Mouse (Mus musculus): ENCODE measurements around the gene Grin2d. TPM values are rescaled to one million over a fixed set of nuclear protein-coding genes. Genes with fewer than 3 reads are reported as not detected.

Grin2d gene
- polyA plus RNA-seq, 1 experiment, result 0.43 TPM

DNA sequence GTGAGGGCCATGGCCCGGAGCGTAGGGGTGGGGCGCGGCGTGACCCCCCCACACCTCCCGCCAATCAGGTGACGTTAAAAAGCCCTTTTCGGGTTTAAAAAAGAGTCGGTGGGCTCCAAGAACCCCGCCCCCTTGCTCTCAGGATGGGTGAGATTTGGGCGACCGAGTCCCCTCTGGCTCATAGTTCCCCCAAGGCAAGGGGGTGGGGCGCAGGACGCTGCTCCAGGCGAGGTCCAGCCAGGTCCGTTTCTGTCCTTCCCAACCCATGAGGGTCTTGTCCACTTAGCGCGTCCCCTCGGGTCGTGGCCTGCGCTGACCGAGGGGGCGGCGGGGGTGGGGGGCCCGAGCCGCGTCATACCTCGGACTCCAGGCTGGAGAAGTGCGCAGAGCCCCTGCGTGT lies 45.8 kb downstream of the Grin2d start:
- H3K9me3 ChIP-seq (replicated peaks; ENCODE audit: control insufficient read depth, insufficient read depth, low read length, poor library complexity, severe bottlenecking), result no peaks in the 10 kb centered on the region
- no peak for TF ChIP-seq CTCF (IDR thresholded peaks at IDR 0.05; ENCODE audit: low read depth, low read length)
- no peak for TF ChIP-seq POLR2A (IDR thresholded peaks at IDR 0.05; ENCODE audit: insufficient read depth, low read length)
- TF ChIP-seq EP300 (IDR thresholded peaks at IDR 0.05; ENCODE audit: insufficient read depth, low read depth, low read length), result no peak
- H3K4me1 ChIP-seq (ENCODE audit: control insufficient read depth, insufficient read depth, low read length), result no peaks in the 10 kb centered on the region
- peak overlapping the region; percentile 72 for H3K4me3 ChIP-seq (ENCODE audit: low read depth, low read length)
- peaks cover 14% of the 10 kb centered on the region for H3K27me3 ChIP-seq (ENCODE audit: control insufficient read depth, insufficient read depth, low read length, poor library complexity, severe bottlenecking)
- H3K36me3 ChIP-seq (ENCODE audit: control insufficient read depth, insufficient read depth, low read length, poor library complexity, severe bottlenecking), result peaks cover 17% of the 10 kb centered on the region
- H3K9ac ChIP-seq (ENCODE audit: low read depth, poor library complexity, severe bottlenecking), result peak overlapping the region; percentile 83
- no peak overlapping the region for H3K27ac ChIP-seq (ENCODE audit: insufficient read depth, low read length)

- H3K36me3 ChIP-seq (ENCODE audit: control insufficient read depth, insufficient read depth, low read length, poor library complexity, severe bottlenecking), result peaks cover 29% of the 10 kb centered on the region
- H3K27me3 ChIP-seq (ENCODE audit: control insufficient read depth, insufficient read depth, low read length, poor library complexity, severe bottlenecking), result peaks cover 14% of the 10 kb centered on the region
- H3K4me1 ChIP-seq (ENCODE audit: control insufficient read depth, insufficient read depth, low read length), result no peaks in the 10 kb centered on the region
- H3K9ac ChIP-seq (ENCODE audit: low read depth, poor library complexity, severe bottlenecking), result peak overlapping the region; percentile 64
- H3K4me3 ChIP-seq (ENCODE audit: low read depth, low read length), result peak overlapping the region; percentile 91; the same call in 1 of the 2 replicates
- no peaks in the 10 kb centered on the region for H3K9me3 ChIP-seq (replicated peaks; ENCODE audit: control insufficient read depth, insufficient read depth, low read length, poor library complexity, severe bottlenecking)
- H3K27ac ChIP-seq (ENCODE audit: insufficient read depth, low read length), result no peak overlapping the region
- no peak for TF ChIP-seq CTCF (IDR thresholded peaks at IDR 0.05; ENCODE audit: low read depth, low read length)
- no peak for TF ChIP-seq POLR2A (IDR thresholded peaks at IDR 0.05; ENCODE audit: insufficient read depth, low read length)
- TF ChIP-seq EP300 (IDR thresholded peaks at IDR 0.05; ENCODE audit: insufficient read depth, low read depth, low read length), result no peak
These were observed 47.1 kb downstream of the Grin2d start for GRCm38 (mm10) chr7:45831128-45831525.

DNA sequence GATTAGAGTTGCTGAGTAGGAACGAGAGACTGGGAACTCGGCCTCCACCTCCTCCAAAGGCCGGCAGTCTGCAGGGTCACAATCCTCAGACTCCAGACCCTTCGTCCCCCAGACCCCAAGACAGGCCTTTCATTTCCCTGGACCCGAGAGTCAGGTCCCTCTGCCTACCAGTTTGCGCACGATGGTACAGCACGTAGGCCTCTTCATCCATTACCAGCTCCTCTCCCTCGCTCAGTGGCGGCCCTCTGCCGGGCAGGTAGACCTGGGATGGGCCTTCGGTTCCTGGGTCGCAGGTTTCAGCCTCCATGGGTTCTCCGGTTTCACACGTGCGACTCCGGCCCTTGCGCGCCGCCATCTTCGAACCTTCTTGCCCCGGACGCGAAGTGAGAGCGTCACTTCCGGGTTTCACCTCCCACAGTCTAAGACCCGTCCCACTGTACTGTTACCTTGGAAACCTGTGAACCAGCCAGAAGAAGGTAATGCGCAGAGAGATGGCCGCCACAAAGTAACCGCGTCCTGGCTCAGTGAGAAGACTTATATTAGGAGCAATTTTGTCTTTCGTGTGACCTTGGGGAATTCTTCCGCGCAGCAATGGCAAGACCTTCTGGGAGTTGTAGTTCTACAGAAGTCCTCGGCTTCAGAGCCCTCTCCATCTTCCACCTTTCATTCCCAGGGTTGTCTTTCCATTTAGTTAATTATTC lies 47.6 kb downstream of the Grin2d start, which contains the start of gene Grwd1:
Grwd1 (minus strand) TSS at position 518 of the 701 bp plus-strand sequence.
- Histone ChIP-seq H3K9ac (ENCODE audit: low read depth, poor library complexity, severe bottlenecking) (peak within 1 kb of the TSS; percentile 64), H3K4me1 (ENCODE audit: control insufficient read depth, insufficient read depth, low read length) (no peaks in the 10 kb centered on the region), H3K9me3 (replicated peaks; ENCODE audit: control insufficient read depth, insufficient read depth, low read length, poor library complexity, severe bottlenecking) (no peaks in the 10 kb centered on the region), H3K27ac (ENCODE audit: insufficient read depth, low read length) (no peak within 1 kb of the TSS), H3K4me3 (ENCODE audit: low read depth, low read length) (peak within 1 kb of the TSS; percentile 91), H3K27me3 (ENCODE audit: control insufficient read depth, insufficient read depth, low read length, poor library complexity, severe bottlenecking) (peaks cover 14% of the 10 kb centered on the region), H3K36me3 (ENCODE audit: control insufficient read depth, insufficient read depth, low read length, poor library complexity, severe bottlenecking) (peaks cover 34% of the 10 kb centered on the region)
- TF ChIP-seq EP300 (IDR thresholded peaks at IDR 0.05; ENCODE audit: insufficient read depth, low read depth, low read length) (no peak), POLR2A (IDR thresholded peaks at IDR 0.05; ENCODE audit: insufficient read depth, low read length) (no peak), CTCF (IDR thresholded peaks at IDR 0.05; ENCODE audit: low read depth, low read length) (no peak)

- no peak for TF ChIP-seq EP300 (IDR thresholded peaks at IDR 0.05; ENCODE audit: insufficient read depth, low read depth, low read length)
- TF ChIP-seq CTCF (IDR thresholded peaks at IDR 0.05; ENCODE audit: low read depth, low read length), result no peak
- no peak for TF ChIP-seq POLR2A (IDR thresholded peaks at IDR 0.05; ENCODE audit: insufficient read depth, low read length)
- Histone ChIP-seq H3K27ac (ENCODE audit: insufficient read depth, low read length) (no peak overlapping the region), H3K4me3 (ENCODE audit: low read depth, low read length) (no peak overlapping the region), H3K9ac (ENCODE audit: low read depth, poor library complexity, severe bottlenecking) (no peak overlapping the region), H3K36me3 (ENCODE audit: control insufficient read depth, insufficient read depth, low read length, poor library complexity, severe bottlenecking) (peaks cover 48% of the 10 kb centered on the region), H3K4me1 (ENCODE audit: control insufficient read depth, insufficient read depth, low read length) (no peaks in the 10 kb centered on the region), H3K27me3 (ENCODE audit: control insufficient read depth, insufficient read depth, low read length, poor library complexity, severe bottlenecking) (no peaks in the 10 kb centered on the region), H3K9me3 (replicated peaks; ENCODE audit: control insufficient read depth, insufficient read depth, low read length, poor library complexity, severe bottlenecking) (no peaks in the 10 kb centered on the region)
These were observed 51.5 kb downstream of the Grin2d start for GRCm38 (mm10) chr7:45826631-45827030.

DNA sequence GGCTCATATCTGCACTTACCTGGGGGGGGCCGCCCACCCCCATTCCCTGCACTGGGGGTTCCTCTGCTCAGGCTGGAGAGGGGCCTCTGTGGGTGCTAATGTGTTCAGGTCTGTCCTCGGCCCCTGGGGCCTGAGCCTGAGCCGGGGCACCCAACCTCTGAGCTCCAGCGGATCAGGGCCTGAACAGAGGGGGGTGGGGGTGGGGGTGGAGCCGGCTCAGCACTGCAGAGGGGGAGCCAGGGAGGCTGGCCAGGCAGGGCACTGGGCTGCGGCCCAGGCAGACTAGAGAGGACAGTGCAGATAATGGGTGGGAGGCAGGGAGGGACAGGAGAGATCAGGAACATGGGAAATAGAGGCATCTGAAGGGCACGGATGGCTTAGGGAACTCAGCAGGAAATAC lies 53.6 kb downstream of the Grin2d start, which contains the start of gene Kcnj14:
Kcnj14 (minus strand) TSS at position 185 of the 400 bp plus-strand sequence.
- no peak within 1 kb of the TSS for H3K4me3 ChIP-seq (ENCODE audit: low read depth, low read length)
- H3K36me3 ChIP-seq (ENCODE audit: control insufficient read depth, insufficient read depth, low read length, poor library complexity, severe bottlenecking), result peaks cover 48% of the 10 kb centered on the region
- no peaks in the 10 kb centered on the region for H3K9me3 ChIP-seq (replicated peaks; ENCODE audit: control insufficient read depth, insufficient read depth, low read length, poor library complexity, severe bottlenecking)
- H3K9ac ChIP-seq (ENCODE audit: low read depth, poor library complexity, severe bottlenecking), result no peak within 1 kb of the TSS
- H3K27me3 ChIP-seq (ENCODE audit: control insufficient read depth, insufficient read depth, low read length, poor library complexity, severe bottlenecking), result no peaks in the 10 kb centered on the region
- H3K4me1 ChIP-seq (ENCODE audit: control insufficient read depth, insufficient read depth, low read length), result no peaks in the 10 kb centered on the region
- TF ChIP-seq CTCF (IDR thresholded peaks at IDR 0.05; ENCODE audit: low read depth, low read length) (no peak), POLR2A (IDR thresholded peaks at IDR 0.05; ENCODE audit: insufficient read depth, low read length) (no peak), EP300 (IDR thresholded peaks at IDR 0.05; ENCODE audit: insufficient read depth, low read depth, low read length) (no peak)
- no peak within 1 kb of the TSS for H3K27ac ChIP-seq (ENCODE audit: insufficient read depth, low read length)

DNA sequence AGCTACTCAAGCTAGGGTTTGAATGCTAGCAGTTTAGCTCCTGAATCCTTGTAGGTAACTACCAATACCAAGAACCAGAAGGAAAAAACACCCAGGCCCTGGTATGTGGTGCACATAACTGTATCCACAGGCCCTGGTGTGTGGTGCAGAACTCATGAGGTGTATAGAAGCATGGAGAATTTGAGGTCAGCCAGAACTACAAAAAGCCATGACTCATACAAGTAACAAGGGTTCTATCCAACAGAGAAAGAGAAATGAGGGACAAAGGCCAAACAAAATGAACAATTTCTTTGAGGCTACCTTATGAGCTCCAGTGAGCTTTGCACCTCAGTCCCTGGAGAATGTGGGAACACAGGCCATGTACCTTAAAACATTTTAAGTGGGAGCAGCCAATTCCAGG lies 57.3 kb downstream of the Grin2d start:
- Histone ChIP-seq H3K4me3 (ENCODE audit: low read depth, low read length) (no peak overlapping the region), H3K27ac (ENCODE audit: insufficient read depth, low read length) (no peak overlapping the region), H3K9me3 (replicated peaks; ENCODE audit: control insufficient read depth, insufficient read depth, low read length, poor library complexity, severe bottlenecking) (no peaks in the 10 kb centered on the region), H3K36me3 (ENCODE audit: control insufficient read depth, insufficient read depth, low read length, poor library complexity, severe bottlenecking) (peaks cover 18% of the 10 kb centered on the region), H3K27me3 (ENCODE audit: control insufficient read depth, insufficient read depth, low read length, poor library complexity, severe bottlenecking) (no peaks in the 10 kb centered on the region), H3K4me1 (ENCODE audit: control insufficient read depth, insufficient read depth, low read length) (no peaks in the 10 kb centered on the region), H3K9ac (ENCODE audit: low read depth, poor library complexity, severe bottlenecking) (no peak overlapping the region)
- TF ChIP-seq CTCF (IDR thresholded peaks at IDR 0.05; ENCODE audit: low read depth, low read length) (no peak), EP300 (IDR thresholded peaks at IDR 0.05; ENCODE audit: insufficient read depth, low read depth, low read length) (no peak), POLR2A (IDR thresholded peaks at IDR 0.05; ENCODE audit: insufficient read depth, low read length) (no peak)
